Mouse (Mus musculus) heart, adult 2 months (tissue): ENCODE results near the gene Ntan1.

ENCODE experiments used
- CTCF ChIP-seq: fragments of 200-600 bp; IDR thresholded peaks from 2 replicates; pipeline ENCODE4 v1.8.1; 2022; ENCODE audit warnings: antibody characterized with exemption, mild to moderate bottlenecking, moderate library complexity
- EP300 ChIP-seq: fragments of 200-500 bp; IDR thresholded peaks from 2 replicates; pipeline ENCODE4 v1.6.1; 2011; ENCODE audit warnings: low read depth, low read length, control low read depth; ENCODE audit not compliant: insufficient read depth
- POLR2A ChIP-seq: fragments of 200-500 bp; IDR thresholded peaks from 2 replicates; pipeline ENCODE4 v1.6.1; 2011; ENCODE audit warnings: mild to moderate bottlenecking, low read depth, low read length, control low read depth; ENCODE audit not compliant: insufficient read depth

DNA sequence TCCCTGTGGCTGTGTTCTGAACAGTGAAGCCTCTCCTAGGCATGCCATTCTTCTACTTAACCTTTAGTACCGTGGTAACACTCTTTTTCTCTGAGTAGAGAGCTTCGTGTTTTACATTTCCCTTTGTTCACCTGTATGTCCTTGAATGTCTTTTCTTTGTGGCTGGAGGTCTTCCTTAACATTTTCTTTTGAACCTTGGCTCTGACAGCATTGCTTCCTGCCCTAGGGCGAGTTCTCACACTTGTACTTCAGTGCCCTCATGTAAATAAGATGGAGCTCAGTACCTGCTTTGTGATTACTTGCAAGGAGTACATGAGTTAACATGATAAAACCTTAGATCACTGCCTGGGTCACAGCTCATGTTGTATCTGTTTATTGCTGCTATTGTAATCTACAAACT is 32.7 kb upstream of the Ntan1 start:
- TF ChIP-seq CTCF (no peak), POLR2A (no peak), EP300 (no peak)
